Mouse (Mus musculus): ENCODE measurements around the gene Vgll4.

The Vgll4 gene

GRCm38 (mm10) chr6:114969213-114970120 lies at the start of gene Vgll4:
Gene Vgll4, minus strand, starts transcription at chr6:114969994.
- DNase-seq (ENCODE audit: low spot score), result peak; percentile 89

- no peak for DNase-seq (ENCODE audit: low spot score)
Observed at GRCm38 (mm10) chr6:115015461-115015860, 45.7 kb upstream of the Vgll4 start.

GRCm38 (mm10) chr6:115013574-115013973 lies 43.8 kb upstream of the Vgll4 start:
- no peak for DNase-seq (ENCODE audit: low spot score)

- no peak for DNase-seq (ENCODE audit: low spot score)
Observed at GRCm38 (mm10) chr6:115011792-115012191, 42.0 kb upstream of the Vgll4 start.

- DNase-seq (ENCODE audit: low spot score), result no peak
Observed at GRCm38 (mm10) chr6:115010815-115011214, 41.0 kb upstream of the Vgll4 start.

GRCm38 (mm10) chr6:115010304-115010703 lies 40.5 kb upstream of the Vgll4 start:
- no peak for DNase-seq (ENCODE audit: low spot score)

- peak; percentile 79 for DNase-seq (ENCODE audit: low spot score)
Observed at GRCm38 (mm10) chr6:115007728-115008127, 37.9 kb upstream of the Vgll4 start.

GRCm38 (mm10) chr6:115006948-115007347 lies 37.2 kb upstream of the Vgll4 start:
- peak; percentile 42 for DNase-seq (ENCODE audit: low spot score)

GRCm38 (mm10) chr6:115006065-115006464 lies 36.3 kb upstream of the Vgll4 start:
- no peak for DNase-seq (ENCODE audit: low spot score)

GRCm38 (mm10) chr6:115005351-115005890 lies 35.6 kb upstream of the Vgll4 start:
- no peak for DNase-seq (ENCODE audit: low spot score)

GRCm38 (mm10) chr6:115004636-115005035 lies 34.8 kb upstream of the Vgll4 start:
- DNase-seq (ENCODE audit: low spot score), result no peak

- DNase-seq (ENCODE audit: low spot score), result no peak
Observed at GRCm38 (mm10) chr6:114998374-114999031, 28.7 kb upstream of the Vgll4 start.

GRCm38 (mm10) chr6:114997471-114997870 lies 27.7 kb upstream of the Vgll4 start:
- DNase-seq (ENCODE audit: low spot score), result no peak

GRCm38 (mm10) chr6:114996910-114997309 lies 27.1 kb upstream of the Vgll4 start:
- no peak for DNase-seq (ENCODE audit: low spot score)

- no peak for DNase-seq (ENCODE audit: low spot score)
Observed at GRCm38 (mm10) chr6:114994079-114994478, 24.3 kb upstream of the Vgll4 start.

GRCm38 (mm10) chr6:114993659-114994058 lies 23.9 kb upstream of the Vgll4 start:
- DNase-seq (ENCODE audit: low spot score), result no peak

GRCm38 (mm10) chr6:114991909-114992308 lies 22.1 kb upstream of the Vgll4 start:
- DNase-seq (ENCODE audit: low spot score), result no peak

- peak; percentile 77 for DNase-seq (ENCODE audit: low spot score)
Observed at GRCm38 (mm10) chr6:114988619-114988980, 18.8 kb upstream of the Vgll4 start.

GRCm38 (mm10) chr6:114987966-114988618 lies 18.3 kb upstream of the Vgll4 start:
- peak; percentile 12 for DNase-seq (ENCODE audit: low spot score)

GRCm38 (mm10) chr6:114982671-114983070 lies 12.9 kb upstream of the Vgll4 start:
- no peak for DNase-seq (ENCODE audit: low spot score)

GRCm38 (mm10) chr6:114979715-114980114 lies 9.9 kb upstream of the Vgll4 start:
- DNase-seq (ENCODE audit: low spot score), result no peak

- DNase-seq (ENCODE audit: low spot score), result peak; percentile 50
Observed at GRCm38 (mm10) chr6:114976915-114977419, 7.2 kb upstream of the Vgll4 start.
